Mouse (Mus musculus) brain, embryonic 18.5 days (tissue): ENCODE results near the gene Stk16.
"Not testable (repeated sequence)": the region's sequence is repeated elsewhere in the genome, so short reads cannot be mapped to it uniquely, and the experiment has no call there.

Experiments
- DNase-seq: peaks from one replicate; pipeline ENCODE4 v3.0.0-alpha.2; 2012; ENCODE audit warnings: low read depth, low spot score

Gene Stk16

DNA sequence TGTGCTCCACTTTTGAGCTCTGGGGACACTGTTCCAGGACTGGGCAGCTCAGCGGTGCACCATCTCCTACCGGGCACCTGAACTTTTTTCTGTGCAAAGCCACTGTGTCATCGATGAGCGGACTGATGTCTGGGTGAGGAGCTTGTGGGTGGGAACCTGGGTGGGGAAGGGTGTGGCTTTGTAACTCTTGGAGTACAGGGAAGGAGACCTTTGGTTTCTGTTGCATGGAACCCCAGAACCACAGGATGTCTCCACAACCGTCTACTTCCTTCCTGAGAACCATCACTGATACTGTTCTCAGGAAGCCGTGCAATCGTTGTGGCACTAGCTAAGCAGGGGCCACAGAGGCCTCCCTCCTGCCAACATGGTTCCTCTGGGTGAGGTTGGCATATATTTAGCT lies 2.5 kb downstream of the Stk16 start:
- DNase-seq, result no peak

GRCm38 (mm10) chr1:75214442-75214841 lies 3.8 kb downstream of the Stk16 start:
- DNase-seq, result no peak

DNA sequence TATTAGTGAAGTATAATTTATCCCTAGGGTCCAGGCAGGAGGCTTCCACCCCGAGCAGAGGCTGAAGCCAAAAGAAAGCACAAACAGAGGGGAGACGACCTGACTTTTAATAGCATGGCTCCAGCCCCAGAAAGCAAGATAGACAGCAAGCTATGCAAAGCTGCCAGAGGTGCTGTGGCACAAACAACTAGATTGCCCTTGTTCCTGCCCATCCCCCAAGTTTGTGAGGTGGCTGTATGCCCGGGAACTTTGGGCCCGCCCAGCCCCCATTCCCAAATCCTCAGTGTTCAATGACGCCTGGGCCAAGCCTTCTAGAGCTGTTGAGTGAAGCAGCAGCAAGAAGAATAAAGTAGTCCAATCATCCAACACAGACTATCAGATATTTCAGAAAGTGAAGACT lies 4.2 kb downstream of the Stk16 start:
- no peak for DNase-seq

- DNase-seq, result no peak
Observed at GRCm38 (mm10) chr1:75215785-75216184, 5.1 kb downstream of the Stk16 start.

DNA sequence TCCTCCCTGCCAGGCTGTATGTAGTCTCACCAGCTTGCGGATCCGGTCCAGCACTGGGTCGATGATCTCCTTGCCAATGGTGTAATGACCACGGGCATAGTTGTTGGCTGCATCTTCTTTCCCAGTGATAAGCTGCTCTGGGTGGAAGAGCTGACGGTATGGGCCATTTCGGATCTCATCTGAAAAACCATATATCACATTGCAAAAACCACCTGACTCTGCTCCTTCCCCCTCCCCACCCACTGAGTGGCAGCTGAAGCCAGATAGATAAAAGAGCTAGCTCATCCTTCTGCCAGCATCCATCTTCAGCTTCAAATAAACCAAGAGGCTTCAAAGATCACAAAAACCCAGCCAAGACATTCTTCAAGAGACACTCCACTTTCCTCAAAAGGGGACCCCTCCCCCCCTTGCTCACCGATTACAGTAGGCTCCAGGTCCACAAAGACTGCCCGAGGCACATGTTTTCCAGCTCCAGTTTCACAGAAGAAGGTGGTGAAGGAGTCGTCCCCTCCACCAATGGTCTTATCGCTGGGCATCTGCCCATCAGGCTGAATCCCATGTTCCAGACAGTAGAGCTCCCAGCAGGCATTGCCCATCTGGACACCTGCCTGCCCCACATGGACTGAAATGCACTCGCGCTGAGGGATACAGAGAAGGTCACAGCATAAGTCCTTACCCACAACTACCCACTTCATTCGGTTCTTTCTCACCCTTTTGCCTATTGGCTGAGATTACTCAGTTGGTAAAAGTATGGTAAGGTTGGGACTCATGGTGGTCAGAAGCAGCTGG lies 6.4 kb downstream of the Stk16 start:
- DNase-seq, result no peak

DNA sequence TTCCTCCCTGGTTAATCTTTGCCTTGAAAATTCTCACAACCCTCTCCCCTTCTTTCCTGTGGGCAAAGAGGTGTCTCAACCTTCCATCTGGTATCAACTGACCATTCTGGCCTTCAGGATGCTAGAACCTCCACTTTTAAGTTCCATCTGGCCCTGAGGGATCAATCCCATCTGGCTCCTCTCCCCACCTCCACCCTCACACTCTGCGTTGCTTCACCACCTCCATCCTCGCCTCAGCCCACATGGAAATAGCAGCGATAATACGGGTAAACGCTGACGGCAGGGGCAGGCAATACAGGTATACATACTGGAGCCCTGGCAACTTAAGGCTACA lies 7.2 kb downstream of the Stk16 start:
- no peak for DNase-seq

DNA sequence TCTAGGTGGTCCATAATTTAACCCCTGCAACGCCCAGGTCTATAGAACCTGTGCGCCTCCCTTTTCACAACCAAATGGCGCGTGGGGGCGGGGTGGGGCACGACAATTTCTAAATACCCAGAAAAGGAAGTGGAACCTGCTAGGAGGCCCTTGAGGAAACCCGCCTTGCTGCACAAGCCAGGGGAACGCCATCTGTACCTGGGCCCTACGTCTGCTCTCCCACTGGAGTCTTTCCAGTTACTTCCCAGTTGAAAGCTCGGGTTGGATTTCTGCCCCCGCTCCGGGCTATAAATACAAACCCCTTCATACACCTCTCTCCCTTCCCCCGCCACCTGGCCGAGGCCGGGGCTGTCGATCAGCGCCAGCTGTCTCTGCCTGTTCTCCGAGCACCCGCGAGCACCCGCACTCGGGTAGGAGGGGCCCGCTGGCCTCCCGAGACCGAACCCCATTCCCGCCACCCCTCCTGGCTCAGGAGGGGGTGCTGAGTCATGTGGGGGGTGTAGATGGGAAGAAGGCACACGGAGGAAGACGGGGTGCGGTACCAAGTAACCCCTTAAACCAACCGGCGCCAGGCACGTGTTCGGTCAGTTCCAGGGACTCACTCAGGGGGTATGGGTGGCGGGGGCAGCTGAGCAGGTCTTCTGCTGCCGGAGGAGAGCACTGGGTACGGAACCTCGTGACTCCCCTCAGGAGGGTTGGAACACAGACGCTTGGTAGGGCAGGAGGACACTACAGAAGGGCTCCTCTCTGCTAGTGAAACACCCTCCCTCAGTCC lies 7.8 kb downstream of the Stk16 start:
- DNase-seq, result no peak

GRCm38 (mm10) chr1:75219078-75219477 lies 8.4 kb downstream of the Stk16 start:
- no peak for DNase-seq

DNA sequence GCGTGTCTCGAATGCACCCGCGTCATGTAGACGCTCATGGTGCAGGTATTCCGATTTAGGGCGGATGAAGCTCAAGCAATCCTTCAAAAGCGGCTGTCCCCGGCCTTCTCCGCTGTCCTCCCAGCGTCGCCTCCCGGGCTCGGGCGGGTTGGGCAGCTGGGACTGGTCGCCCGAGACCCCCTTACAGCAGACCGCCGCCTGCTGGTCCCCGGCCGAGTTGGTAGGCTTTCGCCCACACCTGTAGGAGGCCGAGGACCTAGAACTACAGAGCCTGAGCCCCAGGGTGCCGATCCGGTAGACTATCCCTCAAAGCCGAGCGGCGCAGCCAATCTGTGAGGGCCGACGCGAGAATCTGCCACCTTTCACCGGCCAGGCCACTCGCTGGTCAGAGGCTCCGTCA lies 8.9 kb downstream of the Stk16 start, which contains the start of gene Tuba4a:
Gene Tuba4a (minus strand): TSS at position 335 of the 400 bp plus-strand sequence.
- DNase-seq, result no peak

DNA sequence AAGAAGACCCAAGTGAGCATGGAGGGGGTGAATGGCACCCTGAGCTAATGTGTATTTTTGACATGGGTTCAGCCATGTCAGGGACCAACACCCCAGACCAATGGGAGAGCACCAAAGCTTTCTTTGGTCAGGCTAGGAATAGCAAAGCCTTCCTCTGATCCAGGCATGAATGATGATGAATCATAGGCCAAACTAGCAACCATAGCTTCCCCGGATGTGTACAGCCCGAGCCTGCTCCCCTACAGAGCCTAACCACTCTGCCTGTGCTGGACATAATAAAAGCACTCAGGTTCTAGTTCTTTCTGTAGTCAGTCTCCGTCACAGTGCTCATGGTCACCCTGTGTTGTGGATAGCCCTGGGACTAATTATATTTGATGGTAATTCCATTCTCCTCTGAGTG lies 10.9 kb downstream of the Stk16 start:
- no peak for DNase-seq

DNA sequence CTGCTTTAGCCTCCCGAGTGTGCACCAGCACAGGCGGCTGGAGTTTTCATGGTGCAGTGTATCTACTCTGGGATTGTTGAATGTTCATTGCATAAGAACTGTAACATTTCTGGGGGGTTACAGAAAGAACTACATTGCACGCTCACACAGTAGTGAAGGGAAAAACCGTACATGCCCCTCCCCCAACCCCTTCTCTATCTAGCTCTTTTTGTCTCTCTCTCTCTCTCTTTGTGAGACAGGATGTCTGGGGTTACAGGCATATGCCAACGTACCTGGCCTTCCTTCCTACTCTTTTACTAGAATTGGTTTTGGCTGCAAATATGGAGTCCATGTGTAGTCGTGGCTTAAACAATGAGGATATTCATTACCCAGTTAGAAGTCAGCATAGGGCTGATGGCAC lies 12.3 kb downstream of the Stk16 start:
- no peak for DNase-seq

DNA sequence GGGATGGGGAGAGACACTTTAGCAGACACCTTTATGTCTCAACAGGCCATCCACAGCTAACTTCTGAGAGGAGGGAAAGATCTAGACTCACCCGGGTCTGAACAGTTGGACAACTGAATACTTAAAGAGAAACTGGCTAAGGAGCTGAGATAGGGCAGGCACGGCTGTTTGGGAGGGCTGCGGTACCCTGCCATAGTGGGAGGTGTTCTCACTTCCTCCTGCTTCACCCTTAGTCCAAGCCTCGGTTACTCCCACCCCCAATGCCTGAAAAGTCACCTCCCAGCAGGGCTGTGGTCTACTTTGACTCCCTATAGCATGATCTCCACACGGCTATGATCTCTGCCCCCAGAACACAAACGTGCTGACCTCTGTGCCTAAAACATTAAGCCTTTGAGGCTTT lies 12.9 kb downstream of the Stk16 start:
- no peak for DNase-seq

DNA sequence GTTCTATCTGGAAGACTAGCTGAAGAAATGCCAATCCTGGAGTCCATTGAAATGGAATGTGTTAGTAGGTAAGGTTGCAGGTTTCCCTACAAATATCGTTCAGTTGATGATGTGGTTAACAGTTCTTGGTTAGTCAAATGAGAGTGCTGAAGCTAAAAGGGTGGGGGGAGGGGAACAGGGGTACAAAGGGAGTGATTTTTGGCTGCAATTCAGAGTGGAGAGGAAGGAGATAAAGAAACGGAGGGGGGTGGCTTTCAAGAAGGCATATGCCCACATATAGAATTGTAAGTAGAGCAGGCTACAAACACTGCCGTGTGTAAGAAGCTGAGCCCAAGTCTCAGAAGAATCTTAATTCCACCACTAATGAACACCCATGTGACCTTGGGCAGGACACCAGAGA lies 14.8 kb downstream of the Stk16 start:
- DNase-seq, result no peak

DNA sequence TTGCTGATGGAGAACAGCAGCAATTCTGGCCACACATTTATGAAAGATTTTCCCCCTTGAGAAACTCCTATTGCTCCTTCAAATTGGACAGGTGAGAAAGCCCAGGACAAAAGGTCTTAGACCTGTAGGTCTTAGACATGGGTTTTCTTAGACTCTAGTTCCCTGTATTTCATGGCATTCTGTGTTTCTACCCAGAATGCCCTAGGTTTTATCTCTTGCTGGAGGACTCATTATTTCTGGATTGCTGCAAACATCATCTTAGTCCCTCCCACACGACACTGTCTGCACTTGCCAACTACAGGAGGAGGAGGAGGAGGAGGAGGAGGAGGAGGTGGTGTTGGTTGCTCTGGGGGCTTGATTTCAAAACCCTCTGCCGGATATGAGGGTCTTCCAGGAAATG lies 15.5 kb downstream of the Stk16 start:
- DNase-seq, result no peak

DNA sequence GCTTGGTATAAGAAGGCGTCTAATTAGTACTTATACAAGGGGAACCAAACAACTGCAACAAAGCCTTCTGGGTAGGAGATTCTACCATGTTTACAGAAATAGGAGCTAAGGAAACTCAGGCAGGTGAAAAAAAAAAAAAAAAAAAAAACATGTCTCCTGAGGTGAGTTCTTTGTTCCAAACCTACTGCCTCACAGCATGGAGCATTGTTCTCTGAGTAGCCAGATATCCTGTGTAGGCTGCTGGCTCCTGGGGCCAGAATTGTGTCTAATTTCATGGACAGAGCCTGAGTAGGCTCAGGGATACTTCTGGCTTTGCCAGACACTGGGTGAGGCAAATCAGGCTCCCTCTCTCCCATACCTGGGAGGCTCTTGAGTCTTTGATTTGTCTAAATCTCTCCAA lies 17.0 kb downstream of the Stk16 start:
- DNase-seq, result no peak

- DNase-seq, result no peak
Observed at GRCm38 (mm10) chr1:75229158-75229557, 18.5 kb downstream of the Stk16 start.

GRCm38 (mm10) chr1:75230335-75230994 lies 19.8 kb downstream of the Stk16 start:
- no peak for DNase-seq

DNA sequence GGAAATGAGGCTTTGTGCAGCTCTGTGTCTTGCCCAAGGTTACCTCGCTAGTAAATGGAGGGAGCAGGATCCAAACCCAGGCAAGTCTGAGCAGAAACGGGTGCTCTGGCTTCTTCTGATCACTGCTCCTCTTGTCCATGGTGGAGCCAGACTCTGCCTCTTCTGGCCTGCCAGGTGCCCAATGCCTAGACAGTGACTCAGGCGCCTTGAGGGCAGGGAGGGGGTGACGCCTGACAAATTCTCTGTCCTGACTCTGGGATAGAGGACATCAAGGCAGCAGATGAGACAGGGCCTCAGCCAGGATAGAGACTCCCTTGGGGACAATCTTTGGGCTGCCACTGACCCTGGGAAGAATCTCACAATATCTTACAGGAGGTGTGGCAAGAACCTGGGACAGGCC lies 20.6 kb downstream of the Stk16 start:
- no peak for DNase-seq

GRCm38 (mm10) chr1:75231664-75232152 lies 21.1 kb downstream of the Stk16 start, which contains the start of gene A630095N17Rik:
Gene A630095N17Rik (minus strand): TSS chr1:75232102.
- DNase-seq, result no peak

DNA sequence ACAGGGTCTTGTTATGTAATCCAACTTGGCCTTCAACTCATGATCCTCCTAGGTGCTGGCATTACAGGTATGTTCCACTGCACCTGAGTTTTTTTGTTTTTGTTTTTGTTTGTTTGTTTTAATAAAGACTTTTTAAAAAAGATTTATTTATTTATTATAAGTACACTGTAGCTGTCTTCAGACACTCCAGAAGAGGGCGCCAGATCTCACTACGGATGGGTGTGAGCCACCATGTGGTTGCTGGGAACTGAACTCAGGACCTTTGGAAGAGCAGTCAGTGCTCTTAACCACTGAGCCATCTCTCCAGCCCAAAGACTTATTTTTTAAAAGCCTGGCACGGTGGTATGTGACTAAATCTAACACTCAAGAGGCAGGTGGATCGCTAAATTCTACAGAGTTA lies 21.9 kb downstream of the Stk16 start:
- DNase-seq, result not testable (repeated sequence)

GRCm38 (mm10) chr1:75234606-75235005 lies 24.0 kb downstream of the Stk16 start:
- no peak for DNase-seq
